Mouse (Mus musculus) brain, adult 10 weeks (tissue): ENCODE data around the gene Ms4a3. TPM values are rescaled to one million over a fixed set of nuclear protein-coding genes. Genes with fewer than 3 reads are reported as not detected.

Experiments used
- polyA plus RNA-seq: library from polyadenylated mRNA; stranded (reverse); fragments of 350-450 nt; fragmentation: Illumina TruSeq; extraction: RNeasy Lipid Tissue Mini Kit (QIAGEN cat#74804); gene quantifications from one replicate; pipeline ENCODE4 v1.2.3, GENCODE M21; 2015; ENCODE audit warnings: low read depth, low replicate concordance

The Ms4a3 gene
- not detected for polyA plus RNA-seq

DNA sequence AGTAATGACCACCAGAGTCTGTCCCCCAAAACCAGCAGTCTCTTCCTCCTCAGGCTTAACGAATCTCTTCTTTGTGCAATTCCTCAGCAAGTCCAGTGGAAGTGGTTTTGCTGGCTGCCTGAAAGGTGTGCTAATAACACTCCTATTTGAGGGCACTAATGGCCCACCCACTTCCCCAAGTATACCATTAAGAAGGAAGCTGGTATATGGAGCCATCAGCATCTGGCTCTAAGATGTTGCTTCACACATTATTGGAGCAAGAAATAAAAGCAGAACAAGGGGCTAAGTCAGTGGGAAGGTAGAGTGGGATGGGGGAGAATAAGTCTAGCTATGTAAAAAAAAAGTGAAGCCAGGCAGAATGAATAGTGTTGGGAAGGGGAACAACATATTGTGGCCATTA, at the start of gene Ms4a3:
TSS of gene Ms4a3 (minus strand) at position 120 of the 400 bp plus-strand sequence.

GRCm38 (mm10) chr19:11660459-11660858, 19.8 kb upstream of the Ms4a3 start, which contains the start of gene Oosp2:
Gene Oosp2, minus strand, starts transcription at chr19:11660559.

DNA sequence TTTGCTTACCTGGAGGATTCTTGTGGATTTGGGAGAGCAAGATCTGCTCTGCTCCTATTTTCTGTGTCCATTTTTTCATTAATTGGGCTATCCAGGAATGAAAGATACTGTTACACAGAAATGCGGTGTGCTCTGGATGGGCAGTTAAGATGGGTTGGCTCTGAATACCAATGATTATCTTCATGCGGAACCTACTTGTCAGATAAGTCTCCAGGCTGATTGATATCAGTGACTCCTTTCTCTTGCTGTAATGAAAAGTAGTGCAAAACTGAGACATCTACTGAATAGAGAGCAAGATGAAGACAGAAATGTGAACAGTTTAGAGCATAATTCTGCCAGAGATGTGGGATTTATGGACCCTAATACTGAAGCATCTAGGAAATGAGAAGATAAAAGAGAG, 17.1 kb downstream of the Ms4a3 start, which contains the start of gene Ms4a2:
TSS of gene Ms4a2 (minus strand) at position 169 of the 400 bp plus-strand sequence.

DNA sequence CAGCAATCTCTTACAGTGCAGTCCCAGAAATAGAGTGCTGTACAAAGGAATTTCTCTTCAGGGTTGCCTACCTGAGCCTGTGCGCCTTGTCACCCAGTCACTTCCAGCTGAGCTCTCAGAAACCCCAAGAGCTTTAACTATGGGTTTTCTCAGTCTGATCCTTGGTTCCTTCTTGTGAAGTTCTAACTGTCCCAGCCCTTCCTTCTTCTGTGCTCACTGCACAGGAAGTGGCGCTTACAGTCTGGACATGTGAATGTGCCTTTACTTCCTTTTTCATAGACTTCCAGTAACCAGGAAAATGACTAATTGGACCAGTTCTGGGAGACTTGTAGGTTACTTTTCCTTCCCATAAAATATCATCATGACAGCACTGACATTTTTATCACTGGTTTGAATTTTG, 36.0 kb downstream of the Ms4a3 start, which contains the start of gene Ms4a6d:
TSS of gene Ms4a6d (minus strand) at position 247 of the 400 bp plus-strand sequence.

Other genes starting within 250 kb of the Ms4a3 start
- not detected for gene Ms4a4c, start 236.1 kb downstream of the Ms4a3 start, polyA plus RNA-seq
- not detected for gene Ms4a4b, start 197.3 kb downstream of the Ms4a3 start, polyA plus RNA-seq
- 1.8 TPM for gene Ms4a6c, start 171.5 kb downstream of the Ms4a3 start, polyA plus RNA-seq
- 0.70 TPM for gene Gm8369, start 154.9 kb downstream of the Ms4a3 start, polyA plus RNA-seq
- 3.6 TPM for gene Ms4a6b, start 124.3 kb downstream of the Ms4a3 start, polyA plus RNA-seq
- gene Ms4a4d, start 104.0 kb downstream of the Ms4a3 start, polyA plus RNA-seq: not detected
- gene Ms4a6d, start 36.0 kb downstream of the Ms4a3 start, polyA plus RNA-seq: 1.9 TPM
- gene Ms4a2, start 17.1 kb downstream of the Ms4a3 start, polyA plus RNA-seq: not detected
- gene Oosp2, start 19.7 kb upstream of the Ms4a3 start, polyA plus RNA-seq: not detected
- gene Oosp1, start 50.3 kb upstream of the Ms4a3 start, polyA plus RNA-seq: not detected
- not detected for gene Oosp3, start 56.2 kb upstream of the Ms4a3 start, polyA plus RNA-seq
- not detected for gene Gif, start 106.7 kb upstream of the Ms4a3 start, polyA plus RNA-seq
- 59.0 TPM for gene Mrpl16, start 129.5 kb upstream of the Ms4a3 start, polyA plus RNA-seq
- 34.6 TPM for gene Stx3, start 178.6 kb upstream of the Ms4a3 start, polyA plus RNA-seq
- not detected for gene Olfr1417, start 198.4 kb upstream of the Ms4a3 start, polyA plus RNA-seq
- not detected for gene Olfr1418, start 220.2 kb upstream of the Ms4a3 start, polyA plus RNA-seq
- not detected for gene Olfr1419, start 234.3 kb upstream of the Ms4a3 start, polyA plus RNA-seq
- not detected for gene Olfr1420, start 245.7 kb upstream of the Ms4a3 start, polyA plus RNA-seq